Mouse (Mus musculus): ENCODE measurements around the gene Vax2. TPM values are rescaled to one million over a fixed set of nuclear protein-coding genes. Genes with fewer than 3 reads are reported as not detected.

Gene Vax2
- 3.7 and 4.8 TPM in 2 replicates for polyA plus RNA-seq (2016; fragmentation: Nextera tagmentation; extraction: Ambion mirVana)

GRCm38 (mm10) chr6:83711067-83711675 is at the start of gene Vax2:
Vax2 (plus strand) TSS chr6:83711264.
- no peaks in the 10 kb centered on the region for H3K36me3 ChIP-seq (replicated peaks)
- peak; percentile 95 for DNase-seq (ENCODE audit: low spot score)
- no peak within 1 kb of the TSS for H3K27ac ChIP-seq (replicated peaks)
- H3K9me3 ChIP-seq, result no peaks in the 10 kb centered on the region
- H3K4me3 ChIP-seq, result peak within 1 kb of the TSS; percentile 59
- H3K4me1 ChIP-seq, result peaks cover 42% of the 10 kb centered on the region
- peaks cover 100% of the 10 kb centered on the region for H3K27me3 ChIP-seq (replicated peaks; ENCODE audit: low read depth, poor library complexity, severe bottlenecking)
- WGBS, result under 1% methylated on average over 46 of the region's 46 CpGs

DNA sequence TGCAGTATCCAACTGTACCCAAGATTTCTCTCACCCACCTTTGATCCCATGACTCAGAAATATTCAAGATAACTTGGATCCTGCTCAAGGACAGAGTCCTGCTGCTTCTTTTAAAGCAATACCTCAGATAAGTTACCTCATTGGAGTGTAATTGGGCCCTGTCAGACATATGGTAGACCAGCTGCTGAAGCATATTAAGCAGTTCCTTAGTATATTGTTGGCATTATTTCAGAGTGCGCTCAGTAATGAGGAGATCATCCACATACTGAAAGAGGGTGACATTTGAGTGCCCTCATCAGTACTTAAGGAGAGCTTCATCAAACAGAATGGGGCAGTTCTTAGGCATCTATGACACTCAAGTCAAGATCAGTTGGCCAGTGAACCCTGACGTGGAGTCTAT is 46.1 kb upstream of the Vax2 start:
- H3K36me3 ChIP-seq (replicated peaks), result no peaks in the 10 kb centered on the region
- WGBS, result 89% methylated on average over 2 of the region's 2 CpGs
- no peak overlapping the region for H3K27ac ChIP-seq (replicated peaks)
- H3K27me3 ChIP-seq (replicated peaks; ENCODE audit: low read depth, poor library complexity, severe bottlenecking), result no peaks in the 10 kb centered on the region; the same call in 1 of the 2 replicates
- no peaks in the 10 kb centered on the region for H3K4me1 ChIP-seq
- H3K9me3 ChIP-seq, result no peaks in the 10 kb centered on the region
- DNase-seq (ENCODE audit: low spot score), result no peak
- H3K4me3 ChIP-seq, result no peak overlapping the region

DNA sequence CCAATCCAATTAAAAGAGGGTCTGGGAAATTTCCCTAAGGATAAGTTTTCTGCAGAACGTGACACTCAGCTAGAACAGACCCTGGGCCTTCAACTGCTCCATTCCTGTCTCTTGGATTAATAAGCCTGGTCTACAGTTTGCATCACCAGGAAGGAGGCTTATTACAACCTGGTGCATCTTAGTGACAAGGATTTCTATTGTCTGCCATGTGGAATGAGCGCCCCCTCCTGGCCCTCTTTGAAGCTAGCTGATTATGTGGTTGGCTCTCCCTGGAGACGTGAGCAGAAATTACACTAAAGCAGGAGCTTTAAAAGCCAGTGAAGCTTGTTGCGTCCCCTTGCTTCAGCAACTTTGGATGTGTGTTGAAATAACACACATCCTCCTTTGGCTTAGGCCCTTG is 37.7 kb upstream of the Vax2 start:
- WGBS, result 8% methylated on average over 4 of the region's 4 CpGs
- Histone ChIP-seq H3K4me3 (no peak overlapping the region), H3K36me3 (replicated peaks) (no peaks in the 10 kb centered on the region), H3K27ac (replicated peaks) (no peak overlapping the region), H3K9me3 (no peaks in the 10 kb centered on the region), H3K27me3 (replicated peaks; ENCODE audit: low read depth, poor library complexity, severe bottlenecking) (peaks cover 6% of the 10 kb centered on the region; the same call in 1 of the 2 replicates), H3K4me1 (no peaks in the 10 kb centered on the region)
- DNase-seq (ENCODE audit: low spot score), result peak; percentile 82

GRCm38 (mm10) chr6:83677757-83678156 is 33.3 kb upstream of the Vax2 start, which contains the start of gene Cd207:
Cd207 (minus strand) TSS chr6:83677857.
- Histone ChIP-seq H3K36me3 (replicated peaks) (no peaks in the 10 kb centered on the region), H3K27ac (replicated peaks) (no peak within 1 kb of the TSS), H3K27me3 (replicated peaks; ENCODE audit: low read depth, poor library complexity, severe bottlenecking) (peaks cover 6% of the 10 kb centered on the region), H3K4me1 (0 out of 2 replicates have a peak, but pooled peaks cover under 1% of the 10 kb centered on the region), H3K9me3 (no peaks in the 10 kb centered on the region), H3K4me3 (no peak within 1 kb of the TSS)
- no peak for DNase-seq (ENCODE audit: low spot score)
- WGBS, result 70% methylated on average over 4 of the region's 4 CpGs

DNA sequence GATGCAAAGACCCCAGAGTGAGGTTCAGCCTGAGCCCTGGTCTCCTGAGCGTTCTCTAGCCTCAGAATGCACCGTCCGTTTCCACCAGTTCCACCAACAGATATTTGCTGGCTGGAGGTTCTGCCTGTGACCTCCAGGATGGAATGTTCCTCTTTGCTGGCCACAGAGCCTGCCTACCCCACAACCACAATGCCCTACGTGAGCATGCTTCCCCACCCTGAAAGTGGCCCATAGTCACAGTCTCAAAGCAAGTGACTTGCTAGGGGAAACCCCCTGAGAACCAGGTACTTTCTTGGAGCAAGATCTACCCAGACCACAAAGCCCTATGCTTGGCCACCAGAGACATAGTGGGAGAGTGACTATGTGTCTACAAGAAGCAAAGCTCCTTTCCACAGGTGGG is 21.7 kb upstream of the Vax2 start:
- DNase-seq (ENCODE audit: low spot score), result no peak
- peaks cover 83% of the 10 kb centered on the region for H3K27me3 ChIP-seq (replicated peaks; ENCODE audit: low read depth, poor library complexity, severe bottlenecking)
- WGBS, result 86% methylated on average over 4 of the region's 4 CpGs

DNA sequence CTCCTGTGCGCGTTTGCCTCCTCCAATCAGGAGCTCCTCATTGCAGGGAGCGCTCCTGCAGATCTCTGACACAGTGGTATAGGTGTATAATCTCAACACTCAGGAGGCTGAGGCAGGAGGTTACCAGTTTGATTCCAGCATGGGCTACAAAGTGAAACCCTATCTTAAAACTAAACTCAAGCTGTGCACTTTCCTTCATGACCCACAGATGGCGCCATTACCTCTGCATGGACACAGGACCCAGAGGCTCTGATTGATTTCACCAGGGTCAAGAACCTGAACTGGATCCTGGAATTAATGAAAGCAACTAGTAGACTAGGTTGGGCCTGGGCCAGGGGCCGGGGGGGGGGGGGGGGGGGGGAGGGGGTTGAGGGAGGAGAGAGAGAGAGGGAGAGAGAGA is 20.8 kb upstream of the Vax2 start:
- peak; percentile 54 for DNase-seq (ENCODE audit: low spot score)
- H3K36me3 ChIP-seq (replicated peaks), result no peaks in the 10 kb centered on the region
- 27% methylated on average over 4 of the region's 5 CpGs for WGBS
- peaks cover 8% of the 10 kb centered on the region; the same call in 1 of the 2 replicates for H3K4me1 ChIP-seq
- no peak overlapping the region for H3K27ac ChIP-seq (replicated peaks)
- H3K27me3 ChIP-seq (replicated peaks; ENCODE audit: low read depth, poor library complexity, severe bottlenecking), result peaks cover 84% of the 10 kb centered on the region
- H3K4me3 ChIP-seq, result no peak overlapping the region
- H3K9me3 ChIP-seq, result no peaks in the 10 kb centered on the region

More for the DNA sequence above, 21.7 kb upstream of the Vax2 start:
- H3K4me3 ChIP-seq, result no peak overlapping the region
- peaks cover 8% of the 10 kb centered on the region; the same call in 1 of the 2 replicates for H3K4me1 ChIP-seq
- H3K27ac ChIP-seq (replicated peaks), result no peak overlapping the region
- no peaks in the 10 kb centered on the region for H3K36me3 ChIP-seq (replicated peaks)
- H3K9me3 ChIP-seq, result no peaks in the 10 kb centered on the region

DNA sequence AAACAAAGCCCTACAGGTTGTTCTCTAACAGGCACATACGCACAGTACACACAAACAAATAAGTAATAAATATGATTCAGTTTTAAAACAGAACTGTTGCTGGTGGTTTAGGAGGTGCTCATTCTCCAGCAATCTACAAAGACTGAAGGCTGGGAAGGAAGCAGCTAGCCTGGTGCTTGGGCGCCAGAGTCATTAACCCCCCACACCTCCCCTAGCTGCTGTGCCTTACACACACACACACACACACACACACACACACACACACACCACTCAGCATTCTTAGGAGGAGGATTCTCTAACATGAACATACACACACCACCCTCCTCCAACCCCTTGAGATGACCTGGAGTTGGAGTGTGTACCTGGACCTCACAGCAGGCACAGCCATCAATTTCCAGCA is 20.1 kb upstream of the Vax2 start:
- Histone ChIP-seq H3K27me3 (replicated peaks; ENCODE audit: low read depth, poor library complexity, severe bottlenecking) (peaks cover 86% of the 10 kb centered on the region), H3K4me3 (no peak overlapping the region), H3K9me3 (no peaks in the 10 kb centered on the region), H3K27ac (replicated peaks) (no peak overlapping the region), H3K36me3 (replicated peaks) (no peaks in the 10 kb centered on the region), H3K4me1 (peaks cover 8% of the 10 kb centered on the region; the same call in 1 of the 2 replicates)
- 58% methylated on average over 2 of the region's 2 CpGs for WGBS
- no peak for DNase-seq (ENCODE audit: low spot score)

DNA sequence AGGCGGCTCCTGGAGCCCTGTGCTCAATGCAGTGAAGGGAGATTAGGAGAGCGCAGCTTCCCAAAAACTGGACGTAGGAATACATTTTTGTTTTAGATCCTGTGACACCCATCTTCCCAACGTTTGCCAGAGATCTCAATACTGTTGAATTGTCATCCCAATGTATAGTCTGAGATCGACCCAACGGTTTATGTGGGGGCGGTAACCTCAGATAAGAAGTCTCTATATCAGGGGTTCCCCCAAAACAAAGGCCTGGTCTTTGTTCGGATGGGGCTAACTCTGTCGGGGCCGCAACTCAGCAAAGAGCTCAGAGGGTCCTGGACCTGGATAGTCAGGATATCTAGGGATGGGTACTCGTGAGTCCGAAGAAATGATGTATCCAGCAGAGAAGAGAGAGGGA is 18.1 kb upstream of the Vax2 start:
- Histone ChIP-seq H3K27ac (replicated peaks) (no peak overlapping the region), H3K27me3 (replicated peaks; ENCODE audit: low read depth, poor library complexity, severe bottlenecking) (peaks cover 99% of the 10 kb centered on the region), H3K9me3 (no peaks in the 10 kb centered on the region), H3K4me3 (no peak overlapping the region), H3K4me1 (peaks cover 8% of the 10 kb centered on the region; the same call in 1 of the 2 replicates), H3K36me3 (replicated peaks) (no peaks in the 10 kb centered on the region)
- no peak for DNase-seq (ENCODE audit: low spot score)
- under 1% methylated on average over 12 of the region's 12 CpGs for WGBS

DNA sequence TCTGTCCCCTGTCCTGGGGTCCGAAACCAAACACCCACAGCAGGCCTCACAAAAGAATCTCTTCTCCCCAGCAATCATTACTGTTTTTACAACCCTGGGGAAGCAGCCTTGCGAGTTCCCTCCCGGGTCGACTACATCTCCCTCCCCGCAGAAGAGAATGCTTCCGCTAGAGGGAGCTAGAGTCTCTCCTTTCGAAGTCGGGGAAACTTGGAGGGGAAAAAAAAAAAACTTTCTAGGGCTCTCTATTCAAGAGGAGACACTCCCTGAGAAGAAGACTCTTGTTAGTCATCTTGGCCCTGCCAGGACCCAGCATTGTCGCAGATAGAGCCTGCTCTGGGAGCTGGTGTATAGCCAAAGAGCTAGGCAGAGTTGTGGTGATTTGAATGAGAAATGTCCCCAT is 17.2 kb upstream of the Vax2 start:
- H3K36me3 ChIP-seq (replicated peaks), result no peaks in the 10 kb centered on the region
- WGBS, result under 1% methylated on average over 9 of the region's 9 CpGs
- H3K4me1 ChIP-seq, result peaks cover 8% of the 10 kb centered on the region; the same call in 1 of the 2 replicates
- DNase-seq (ENCODE audit: low spot score), result peak; percentile 74
- no peak overlapping the region for H3K27ac ChIP-seq (replicated peaks)
- no peak overlapping the region for H3K4me3 ChIP-seq
- H3K9me3 ChIP-seq, result no peaks in the 10 kb centered on the region
- peaks cover 99% of the 10 kb centered on the region for H3K27me3 ChIP-seq (replicated peaks; ENCODE audit: low read depth, poor library complexity, severe bottlenecking)

GRCm38 (mm10) chr6:83695731-83696130 is 15.3 kb upstream of the Vax2 start:
- Histone ChIP-seq H3K4me3 (no peak overlapping the region), H3K36me3 (replicated peaks) (no peaks in the 10 kb centered on the region), H3K4me1 (peaks cover 8% of the 10 kb centered on the region; the same call in 1 of the 2 replicates), H3K27ac (replicated peaks) (no peak overlapping the region), H3K27me3 (replicated peaks; ENCODE audit: low read depth, poor library complexity, severe bottlenecking) (peaks cover 100% of the 10 kb centered on the region), H3K9me3 (no peaks in the 10 kb centered on the region)
- no peak for DNase-seq (ENCODE audit: low spot score)
- WGBS, result 9% methylated on average over 3 of the region's 3 CpGs

DNA sequence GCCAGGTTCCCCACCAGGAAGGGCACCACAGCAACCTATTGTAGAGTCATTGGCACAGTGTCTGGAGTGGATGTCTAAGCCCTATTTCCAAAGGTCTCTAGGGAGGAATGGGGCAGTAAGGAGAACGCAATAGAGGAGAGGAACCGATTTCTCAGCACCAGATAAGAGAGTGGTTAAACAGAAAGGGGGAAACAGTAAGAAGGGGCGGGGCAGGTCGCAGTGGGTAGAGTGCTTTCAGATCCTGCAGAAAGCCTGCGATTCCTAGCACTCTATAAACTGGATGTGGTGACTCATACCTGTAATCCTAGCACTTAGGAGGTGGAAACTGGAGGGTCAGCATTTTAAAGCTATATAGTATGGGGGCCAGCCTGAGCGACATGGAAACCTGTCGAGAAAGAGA is 14.4 kb upstream of the Vax2 start:
- Histone ChIP-seq H3K36me3 (replicated peaks) (no peaks in the 10 kb centered on the region), H3K4me1 (peaks cover 4% of the 10 kb centered on the region; the same call in 1 of the 2 replicates), H3K27ac (replicated peaks) (no peak overlapping the region), H3K4me3 (no peak overlapping the region), H3K9me3 (no peaks in the 10 kb centered on the region), H3K27me3 (replicated peaks; ENCODE audit: low read depth, poor library complexity, severe bottlenecking) (peaks cover 100% of the 10 kb centered on the region)
- WGBS, result 3% methylated on average over 7 of the region's 7 CpGs
- no peak for DNase-seq (ENCODE audit: low spot score)

DNA sequence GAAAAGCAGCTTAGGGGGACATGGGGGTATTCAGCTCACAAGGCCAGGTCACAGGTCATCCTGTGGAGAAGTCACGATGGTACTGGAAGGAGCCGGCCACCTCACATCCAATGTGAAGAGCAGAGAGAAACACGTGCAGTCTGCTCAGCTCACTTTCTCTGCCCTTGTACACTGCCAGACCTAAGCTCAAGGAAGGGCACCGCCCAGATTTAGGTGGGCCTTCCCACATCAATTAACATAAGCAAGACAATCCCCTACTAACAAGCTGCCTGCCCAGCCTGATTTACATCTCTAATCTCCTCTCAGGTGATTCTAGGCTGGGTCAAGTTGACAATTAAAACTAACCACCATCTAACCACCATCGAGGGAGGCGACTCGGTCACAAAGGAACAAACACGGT is 13.1 kb upstream of the Vax2 start:
- H3K27me3 ChIP-seq (replicated peaks; ENCODE audit: low read depth, poor library complexity, severe bottlenecking), result peaks cover 100% of the 10 kb centered on the region
- no peak for DNase-seq (ENCODE audit: low spot score)
- no peak overlapping the region for H3K27ac ChIP-seq (replicated peaks)
- no peaks in the 10 kb centered on the region for H3K9me3 ChIP-seq
- H3K36me3 ChIP-seq (replicated peaks), result no peaks in the 10 kb centered on the region
- no peak overlapping the region for H3K4me3 ChIP-seq
- 1% methylated on average over 8 of the region's 8 CpGs for WGBS
- peaks cover 11% of the 10 kb centered on the region; the same call in 1 of the 2 replicates for H3K4me1 ChIP-seq

DNA sequence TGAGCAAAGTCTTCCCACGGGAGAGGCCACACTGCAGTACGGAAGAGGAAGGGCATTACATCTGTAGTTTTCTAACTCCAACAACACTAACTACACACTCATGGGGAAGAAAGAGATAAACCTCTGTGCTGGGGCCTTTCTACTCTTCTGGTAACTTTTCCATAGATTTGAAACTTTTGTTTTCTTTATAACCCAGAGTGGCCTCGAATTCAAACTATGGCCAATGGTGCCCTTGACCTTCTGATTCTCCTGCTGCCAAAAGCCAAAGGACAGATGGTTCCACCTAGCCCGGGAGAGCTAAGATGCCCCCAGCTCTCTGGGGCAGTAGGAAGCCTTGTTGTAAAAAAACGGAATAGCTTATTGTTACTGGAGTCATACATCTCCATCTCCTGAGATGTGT is 11.1 kb upstream of the Vax2 start:
- no peak for DNase-seq (ENCODE audit: low spot score)
- Histone ChIP-seq H3K27me3 (replicated peaks; ENCODE audit: low read depth, poor library complexity, severe bottlenecking) (peaks cover 100% of the 10 kb centered on the region), H3K4me3 (no peak overlapping the region), H3K4me1 (peaks cover 7% of the 10 kb centered on the region; the same call in 1 of the 2 replicates), H3K9me3 (no peaks in the 10 kb centered on the region), H3K27ac (replicated peaks) (no peak overlapping the region), H3K36me3 (replicated peaks) (no peaks in the 10 kb centered on the region)
- 2% methylated on average over 5 of the region's 5 CpGs for WGBS

Data from embryonic facial prominence, embryonic 10.5 days (tissue).